14 mouse cellular contexts compared by ENCODE assay signal in genomic region chr17:27559596-27559995, GRCm38 (mm10). TPM values are rescaled to one million over a fixed set of nuclear protein-coding genes. Genes with fewer than 3 reads are reported as not detected.
A peak's percentile ranks its signal among the peaks of the same experiment; 100 is the strongest.
DNase-seq lines count a peak whose midpoint lies in the region; ATAC-seq and TF ChIP-seq lines count a peak whose summit lies in the region.
"Had no signal": no experiment of that assay in that cellular context is flagged by ENCODE, and none has a peak within 500 bp of the region (broad histone marks: within the 10 kb centered on the region; RNA-seq: fewer than 3 reads in every experiment).

No protein-coding gene starts in this region.

- H3K27me3 ChIP-seq in lung, embryonic 14.5 days (ENCODE audit: insufficient read depth, low read length) = no peaks in the 10 kb centered on the region
- no peaks in the 10 kb centered on the region for H3K27me3 ChIP-seq in G1E (ENCODE audit: insufficient read depth, low read length)
- H3K27me3 ChIP-seq in embryonic facial prominence, embryonic 13.5 days = no peaks in the 10 kb centered on the region
- H3K27me3 ChIP-seq in liver, embryonic 14.5 days (ENCODE audit: control insufficient read depth, insufficient read depth, low read length) = no peaks in the 10 kb centered on the region
- H3K27me3 ChIP-seq: Patski had no signal

- peaks cover 15% of the 10 kb centered on the region; the same call in 1 of the 2 replicates for H3K4me1 ChIP-seq in lung, embryonic 14.5 days (ENCODE audit: insufficient read depth)
- peaks cover 61% of the 10 kb centered on the region for H3K4me1 ChIP-seq in G1E (ENCODE audit: insufficient read depth, low read depth, low read length)
- peaks cover 49% of the 10 kb centered on the region for H3K4me1 ChIP-seq in embryonic facial prominence, embryonic 13.5 days
- peaks cover 0 to 16% of the 10 kb centered on the region in 2 experiments; a peak in 3 of 4 replicates for H3K4me1 ChIP-seq in liver, embryonic 14.5 days (replicated peaks; ENCODE audit: control insufficient read depth in 2 of 2, insufficient read depth in 2 of 2, low read length in 1 of 2)

- H3K9me3 ChIP-seq in lung, embryonic 14.5 days (ENCODE audit: low read depth, low read length) = no peaks in the 10 kb centered on the region
- H3K9me3 ChIP-seq in G1E (replicated peaks) = no peaks in the 10 kb centered on the region
- H3K9me3 ChIP-seq in embryonic facial prominence, embryonic 13.5 days = no peaks in the 10 kb centered on the region
- no peaks in the 10 kb centered on the region for H3K9me3 ChIP-seq in liver, embryonic 14.5 days (ENCODE audit: control insufficient read depth, low read length)

- peaks cover 22% of the 10 kb centered on the region for H3K36me3 ChIP-seq in lung, embryonic 14.5 days (ENCODE audit: insufficient read depth)
- H3K36me3 ChIP-seq in G1E (replicated peaks) = peaks cover 56% of the 10 kb centered on the region
- peaks cover 26% of the 10 kb centered on the region for H3K36me3 ChIP-seq in embryonic facial prominence, embryonic 13.5 days
- peaks cover 15% of the 10 kb centered on the region for H3K36me3 ChIP-seq in liver, embryonic 14.5 days (replicated peaks; ENCODE audit: control insufficient read depth, insufficient read depth, low read depth)

- H3K4me2 ChIP-seq in lung, embryonic 14.5 days = peak overlapping the region; percentile 89; the same call in 1 of the 2 replicates
- H3K4me2 ChIP-seq in embryonic facial prominence, embryonic 13.5 days = peak overlapping the region; percentile 78; the same call in 1 of the 2 replicates
- peak overlapping the region; percentile 93 for H3K4me2 ChIP-seq in liver, embryonic 14.5 days (ENCODE audit: low read depth)

- H3K27ac ChIP-seq in lung, embryonic 14.5 days (ENCODE audit: low read depth) = no peak overlapping the region
- H3K27ac ChIP-seq in embryonic facial prominence, embryonic 13.5 days = no peak overlapping the region
- no peak overlapping the region for H3K27ac ChIP-seq in liver, embryonic 14.5 days
- H3K27ac ChIP-seq: heart, adult 2 months had no signal

- no peak for TF ChIP-seq EP300 in liver, embryonic 14.5 days (IDR thresholded peaks at IDR 0.05; ENCODE audit: low read depth)

- no peak for TF ChIP-seq CTCF in lung, embryonic 14.5 days (IDR thresholded peaks at IDR 0.05; ENCODE audit: low read depth)
- TF ChIP-seq CTCF in G1E (IDR thresholded peaks at IDR 0.05; ENCODE audit: low read depth, low read length) = no peak
- no peak for TF ChIP-seq CTCF in liver, embryonic 14.5 days (IDR thresholded peaks at IDR 0.05; ENCODE audit: low read depth)

- H3K9ac ChIP-seq in lung, embryonic 14.5 days = no peak overlapping the region
- no peak overlapping the region for H3K9ac ChIP-seq in embryonic facial prominence, embryonic 13.5 days
- H3K9ac ChIP-seq in liver, embryonic 14.5 days (replicated peaks) = no peak overlapping the region; the same call in 1 of the 2 replicates

- H3K4me3 ChIP-seq in lung, embryonic 14.5 days (ENCODE audit: low read depth, low read length) = no peak overlapping the region
- peak overlapping the region; percentile 95 for H3K4me3 ChIP-seq in G1E (ENCODE audit: low read depth, low read length)
- no peak overlapping the region; the same call in 1 of the 2 replicates for H3K4me3 ChIP-seq in embryonic facial prominence, embryonic 13.5 days
- peak overlapping the region; percentile 77 to 86 for H3K4me3 ChIP-seq in liver, embryonic 14.5 days (ENCODE audit: insufficient read depth in 1 of 2, low read depth in 2 of 2, low read length in 2 of 2)
- H3K4me3 ChIP-seq: heart, adult 2 months had no signal

- no peak for DNase-seq in lung, embryonic 14.5 days
- no peak for DNase-seq in lung, postnatal 14 days
- DNase-seq in G1E (ENCODE audit: low spot score) = no peak
- no peak for DNase-seq in liver, embryonic 14.5 days (ENCODE audit: low read depth in 3 of 3, low spot score in 3 of 3)
- no peak for DNase-seq in testis, postnatal 10 days (ENCODE audit: low spot score)
- no peak for DNase-seq in heart, adult 11 months
- DNase-seq: adrenal gland, postnatal 10 days; cerebellum, adult 2 months; heart, adult 2 months; layer of hippocampus, postnatal 36 days had no signal

- WGBS in lung, embryonic 14.5 days = 58% methylated on average over 12 of the region's 12 CpGs
- WGBS in embryonic facial prominence, embryonic 13.5 days = 65% methylated on average over 12 of the region's 12 CpGs
- WGBS in liver, embryonic 14.5 days (ENCODE audit: insufficient replicate concordance) = 56% methylated on average over 11 of the region's 12 CpGs

- no peak for ATAC-seq in lung, embryonic 14.5 days (ENCODE audit: insufficient read depth)
- ATAC-seq in G1E (ENCODE audit: extremely low read depth, insufficient number of reproducible peaks, low FRiP score, poor library complexity, severe bottlenecking) = no peak
- no peak for ATAC-seq in embryonic facial prominence, embryonic 13.5 days (ENCODE audit: insufficient number of reproducible peaks, insufficient read depth, low FRiP score, low TSS enrichment, low read depth)
- no peak for ATAC-seq in liver, embryonic 14.5 days (ENCODE audit: insufficient read depth)
- ATAC-seq: inflammation-experienced regulatory T-cells, adult 6 months; Patski had no signal

RNA-seq across cellular contexts. Expression of gene Hmga1, which starts 3.3 kb away (rescaled TPM):
- 295 and 329 TPM in 2 replicates for polyA plus RNA-seq in lung, embryonic 14.5 days (2014; fragmentation: Nextera tagmentation; extraction: Ambion mirVana)
- 270 and 298 TPM in 2 replicates for total RNA-seq in G1E (2014; fragmentation: Nextera tagmentation)
- total RNA-seq in G1E (2017) = 123 and 131 TPM in 2 replicates
- polyA plus RNA-seq in G1E (2012) = 1,702 and 2,389 TPM in 2 replicates
- polyA plus RNA-seq in embryonic facial prominence, embryonic 13.5 days (2015; fragmentation: Nextera tagmentation; extraction: Ambion mirVana) = 227 and 258 TPM in 2 replicates
- 149 and 182 TPM in 2 replicates for polyA plus RNA-seq in liver, embryonic 14.5 days (2012; rRNA removed)
- 162 and 180 TPM in 2 replicates for polyA plus RNA-seq in liver, embryonic 14.5 days (2014; fragmentation: Nextera tagmentation; extraction: Ambion mirVana)

RNA-seq across cellular contexts. Expression of gene AI413582, which starts 6.0 kb away (rescaled TPM):
- 17.6 and 21.8 TPM in 2 replicates for polyA plus RNA-seq in lung, embryonic 14.5 days (2014; fragmentation: Nextera tagmentation; extraction: Ambion mirVana)
- 78.2 and 85.2 TPM in 2 replicates for total RNA-seq in G1E (2014; fragmentation: Nextera tagmentation)
- total RNA-seq in G1E (2017) = 50.8 and 57.0 TPM in 2 replicates
- polyA plus RNA-seq in G1E (2012) = 159 and 163 TPM in 2 replicates
- 21.2 and 21.4 TPM in 2 replicates for polyA plus RNA-seq in embryonic facial prominence, embryonic 13.5 days (2015; fragmentation: Nextera tagmentation; extraction: Ambion mirVana)
- polyA plus RNA-seq in liver, embryonic 14.5 days (2012; rRNA removed) = 9.9 and 11.7 TPM in 2 replicates
- 15.2 and 18.9 TPM in 2 replicates for polyA plus RNA-seq in liver, embryonic 14.5 days (2014; fragmentation: Nextera tagmentation; extraction: Ambion mirVana)

RNA-seq across cellular contexts. Expression of gene Grm4, which starts 38.4 kb away (rescaled TPM):
- polyA plus RNA-seq in lung, embryonic 14.5 days (2014; fragmentation: Nextera tagmentation; extraction: Ambion mirVana) = 0.05 and 0.11 TPM in 2 replicates
- total RNA-seq in G1E (2014; fragmentation: Nextera tagmentation) (not detected in 2 replicates), G1E (2017) (0.05 TPM in 1 of 2 replicates, not detected in the other)
- 0.02 TPM in 1 of 2 replicates, not detected in the other for polyA plus RNA-seq in G1E (2012)
- 0.25 and 0.38 TPM in 2 replicates for polyA plus RNA-seq in embryonic facial prominence, embryonic 13.5 days (2015; fragmentation: Nextera tagmentation; extraction: Ambion mirVana)
- polyA plus RNA-seq in liver, embryonic 14.5 days (2012; rRNA removed) = 0.01 and 0.04 TPM in 2 replicates
- polyA plus RNA-seq in liver, embryonic 14.5 days (2014; fragmentation: Nextera tagmentation; extraction: Ambion mirVana) = not detected in 2 replicates
- polyA plus RNA-seq: macrophage had no signal

Comparison
In these comparisons a context has a peak if more than half of its experiments do, and no peak if none do; other contexts are left out.
1. H3K4me3 ChIP-seq: peak in G1E (single experiment) and liver, embryonic 14.5 days (2 of 2); none in lung, embryonic 14.5 days (single experiment) and embryonic facial prominence, embryonic 13.5 days (single experiment).
2. Peak in every context shown above with its lines, with median percentiles within 50 percentile points of each other: H3K4me2 ChIP-seq.